Mouse (Mus musculus): Measurements from ENCODE around the gene Havcr2. TPM values are rescaled to one million over a fixed set of nuclear protein-coding genes. Genes with fewer than 3 reads are reported as not detected.

Gene Havcr2
- total and polyA plus RNA-seq, 3 experiments: 1.3 to 2.1 TPM; not detected in 1

DNA sequence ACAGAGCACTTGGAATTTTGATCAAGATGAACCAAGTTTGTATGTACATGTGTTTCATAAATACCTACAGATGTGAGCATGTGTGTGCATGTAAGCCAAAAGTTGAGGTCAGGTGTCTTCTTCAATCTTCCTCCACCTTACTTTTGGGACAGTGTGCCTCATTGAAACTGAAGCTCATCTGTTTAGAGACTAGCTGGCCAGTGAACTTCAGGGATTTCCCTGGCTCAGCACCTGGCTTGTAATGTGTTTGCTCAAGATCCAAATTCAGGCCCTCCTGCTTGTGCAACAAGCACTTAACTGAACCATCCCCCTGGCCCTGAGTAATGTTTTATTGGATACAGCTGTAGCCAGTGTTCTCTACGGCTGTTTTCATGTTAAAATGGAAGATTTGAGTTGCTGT is 36.3 kb upstream of the Havcr2 start:
- DNase-seq (ENCODE audit: low read depth, low spot score): no peak
- Histone ChIP-seq H3K9me3 (replicated peaks; ENCODE audit: insufficient read depth, low read length) (no peaks in the 10 kb centered on the region), H3K36me3 (ENCODE audit: control insufficient read depth in 1 of 2, insufficient read depth in 2 of 2, low read length in 2 of 2) (no peaks in the 10 kb centered on the region)

GRCm38 (mm10) chr11:46418860-46419259 is 35.9 kb upstream of the Havcr2 start:
- no peak overlapping the region for H3K4me3 ChIP-seq (ENCODE audit: control insufficient read depth in 1 of 2, insufficient read depth in 1 of 2, low read depth in 2 of 2, low read length in 2 of 2)
- H3K79me2 ChIP-seq (ENCODE audit: control insufficient read depth, insufficient read depth, low read length, poor library complexity): no peaks in the 10 kb centered on the region
- TF ChIP-seq MAZ (IDR thresholded peaks at IDR 0.05; ENCODE audit: low read depth, low read length): no peak
- no peak for TF ChIP-seq SIN3A (IDR thresholded peaks at IDR 0.05; ENCODE audit: low read length)
- TF ChIP-seq MAX (IDR thresholded peaks at IDR 0.05; ENCODE audit: low read length): no peak
- TF ChIP-seq POLR2AphosphoS2 (IDR thresholded peaks at IDR 0.05; ENCODE audit: low read length): no peak
- TF ChIP-seq CHD1 (IDR thresholded peaks at IDR 0.05; ENCODE audit: low read depth, low read length): no peak
- no peak for TF ChIP-seq ZNF384 (IDR thresholded peaks at IDR 0.05; ENCODE audit: low read depth, low read length)
- no peak for TF ChIP-seq USF1 (IDR thresholded peaks at IDR 0.05; ENCODE audit: low read depth, low read length)
- no peak for TF ChIP-seq ELF1 (IDR thresholded peaks at IDR 0.05; ENCODE audit: low read depth, low read length)
- no peak for TF ChIP-seq MYC (IDR thresholded peaks at IDR 0.05; ENCODE audit: low read depth, low read length)
- TF ChIP-seq USF2 (IDR thresholded peaks at IDR 0.05; ENCODE audit: borderline replicate concordance in 1 of 2, insufficient read depth in 1 of 2, low read depth in 1 of 2, low read length in 2 of 2): no peak
- TF ChIP-seq TAL1 (IDR thresholded peaks at IDR 0.05; ENCODE audit: low read length): no peak
- TF ChIP-seq UBTF (IDR thresholded peaks at IDR 0.05; ENCODE audit: borderline replicate concordance, insufficient read depth, low read depth, low read length): no peak
- TF ChIP-seq NELFE (IDR thresholded peaks at IDR 0.05; ENCODE audit: low read depth, low read length): no peak
- peaks cover 0 to 5% of the 10 kb centered on the region in 2 experiments; a peak in 3 of 4 replicates for H3K27me3 ChIP-seq (ENCODE audit: control insufficient read depth in 1 of 2, insufficient read depth in 2 of 2, low read length in 2 of 2)
- no peak for DNase-seq (ENCODE audit: low read depth, low spot score)
- H3K27ac ChIP-seq (ENCODE audit: control insufficient read depth, low read depth, low read length): no peak overlapping the region
- H3K9ac ChIP-seq (ENCODE audit: control insufficient read depth, low read depth, low read length, poor library complexity, severe bottlenecking): no peak overlapping the region
- H3K4me1 ChIP-seq (ENCODE audit: control insufficient read depth in 1 of 2, insufficient read depth in 2 of 2, low read length in 2 of 2): no peaks in the 10 kb centered on the region
- no peaks in the 10 kb centered on the region for H3K9me3 ChIP-seq (replicated peaks; ENCODE audit: insufficient read depth, low read length)
- no peaks in the 10 kb centered on the region for H3K36me3 ChIP-seq (ENCODE audit: control insufficient read depth in 1 of 2, insufficient read depth in 2 of 2, low read length in 2 of 2)

More for the DNA sequence above, 36.3 kb upstream of the Havcr2 start:
- TF ChIP-seq MAZ (IDR thresholded peaks at IDR 0.05; ENCODE audit: low read depth, low read length): no peak
- TF ChIP-seq TCF12 (IDR thresholded peaks at IDR 0.05; ENCODE audit: low read depth, low read length): no peak
- no peak for TF ChIP-seq CTCF (IDR thresholded peaks at IDR 0.05 in 2 of 3, conservative IDR thresholded peaks at IDR 0.05 in 1 of 3; ENCODE audit: control insufficient read depth in 1 of 3, insufficient read depth in 1 of 3, low read depth in 2 of 3, low read length in 3 of 3, poor library complexity in 1 of 3, severe bottlenecking in 1 of 3)
- TF ChIP-seq CHD1 (IDR thresholded peaks at IDR 0.05; ENCODE audit: low read depth, low read length): no peak
- no peak for TF ChIP-seq MYC (IDR thresholded peaks at IDR 0.05; ENCODE audit: low read depth, low read length)
- no peak for TF ChIP-seq SMC3 (IDR thresholded peaks at IDR 0.05; ENCODE audit: low read depth, low read length)
- no peak for TF ChIP-seq EP300 (IDR thresholded peaks at IDR 0.05; ENCODE audit: low read depth in 1 of 2, low read length in 2 of 2)
- no peak for TF ChIP-seq ZNF384 (IDR thresholded peaks at IDR 0.05; ENCODE audit: low read depth, low read length)
- TF ChIP-seq NELFE (IDR thresholded peaks at IDR 0.05; ENCODE audit: low read depth, low read length): no peak
- TF ChIP-seq RCOR1 (IDR thresholded peaks at IDR 0.05; ENCODE audit: low read depth, low read length): no peak
- no peak for TF ChIP-seq TAL1 (IDR thresholded peaks at IDR 0.05; ENCODE audit: low read length)
- TF ChIP-seq E2F4 (IDR thresholded peaks at IDR 0.05; ENCODE audit: borderline replicate concordance, low read depth, low read length): no peak
- no peak for TF ChIP-seq KAT2A (conservative IDR thresholded peaks at IDR 0.05; ENCODE audit: low read depth, low read length)
- no peak for TF ChIP-seq ELF1 (IDR thresholded peaks at IDR 0.05; ENCODE audit: low read depth, low read length)
- TF ChIP-seq BHLHE40 (IDR thresholded peaks at IDR 0.05; ENCODE audit: borderline replicate concordance, low read depth, low read length): no peak
- Histone ChIP-seq H3K27ac (ENCODE audit: control insufficient read depth, low read depth, low read length) (no peak overlapping the region), H3K9ac (ENCODE audit: control insufficient read depth, low read depth, low read length, poor library complexity, severe bottlenecking) (no peak overlapping the region), H3K4me1 (ENCODE audit: control insufficient read depth in 1 of 2, insufficient read depth in 2 of 2, low read length in 2 of 2) (no peaks in the 10 kb centered on the region), H3K79me2 (ENCODE audit: control insufficient read depth, insufficient read depth, low read length, poor library complexity) (no peaks in the 10 kb centered on the region), H3K27me3 (ENCODE audit: control insufficient read depth in 1 of 2, insufficient read depth in 2 of 2, low read length in 2 of 2) (peaks cover 0 to 3% of the 10 kb centered on the region in 2 experiments; a peak in 2 of 4 replicates), H3K4me3 (ENCODE audit: control insufficient read depth in 1 of 2, insufficient read depth in 1 of 2, low read depth in 2 of 2, low read length in 2 of 2) (no peak overlapping the region)
